Mouse (Mus musculus) stomach, embryonic 14.5 days (tissue): ENCODE measurements around the gene Nop16. TPM values are rescaled to one million over a fixed set of nuclear protein-coding genes. Genes with fewer than 3 reads are reported as not detected.
A peak's percentile ranks its signal among the peaks of the same experiment; 100 is the strongest.

Experiments used
- ATAC-seq: fragments of 200-750 bp; cut with Nextera tagmentation; 2 replicates; pipeline ENCODE4 v1.8.0; 2017; ENCODE audit warnings: low read depth, moderate TSS enrichment; ENCODE audit not compliant: insufficient number of reproducible peaks, insufficient read depth, low FRiP score
- H3K27ac ChIP-seq: fragments of 300-500 bp; sonication (generic); 2 replicates; pipeline ENCODE4 v1.5.1; 2014; ENCODE audit warnings: mild to moderate bottlenecking, low read length, moderate library complexity, mixed read lengths
- H3K27me3 ChIP-seq: fragments of 300-500 bp; sonication (generic); 2 replicates; pipeline ENCODE4 v1.6.1; 2014; ENCODE audit warnings: low read length, control low read depth, mixed read lengths; ENCODE audit not compliant: control insufficient read depth, insufficient read depth
- H3K36me3 ChIP-seq: fragments of 300-500 bp; sonication (generic); 2 replicates; pipeline ENCODE4 v1.6.1; 2014; ENCODE audit warnings: mild to moderate bottlenecking, control low read depth, low read length, moderate library complexity, mixed read lengths; ENCODE audit not compliant: control insufficient read depth, insufficient read depth
- H3K4me1 ChIP-seq: fragments of 300-500 bp; sonication (generic); 2 replicates; pipeline ENCODE4 v1.6.1; 2014; ENCODE audit warnings: low read length, control low read depth, mixed read lengths; ENCODE audit not compliant: control insufficient read depth, insufficient read depth
- H3K4me2 ChIP-seq: fragments of 300-500 bp; sonication (generic); replicated peaks from 2 replicates; pipeline ENCODE4 v1.6.1; 2014; ENCODE audit warnings: low read depth, low read length, control low read depth
- H3K4me3 ChIP-seq: fragments of 300-500 bp; sonication (generic); 2 replicates; pipeline ENCODE4 v1.5.1; 2014; ENCODE audit warnings: low read depth, low read length, control low read depth
- H3K9ac ChIP-seq: fragments of 300-500 bp; sonication (generic); replicated peaks from 2 replicates; pipeline ENCODE4 v1.6.1; 2014; ENCODE audit warnings: low read depth, mild to moderate bottlenecking, control low read depth, low read length, moderate library complexity, mixed read lengths
- H3K9me3 ChIP-seq: fragments of 300-500 bp; sonication (generic); 2 replicates; pipeline ENCODE4 v1.6.1; 2016; ENCODE audit warnings: low read depth, low read length, control low read depth; ENCODE audit not compliant: control insufficient read depth
- WGBS: fragments of 180-500 bp; shearing (Covaris S2); extraction: QIAGEN DNeasy Blood & Tissue Kit; methylation state at CpG from one replicate; pipeline ENCODE4 v1.1.7; 2014; 5-methylcytosine and 5-hydroxymethylcytosine counted together
- polyA plus RNA-seq: library from polyadenylated mRNA; unstranded; fragments of >200 nt; fragmentation: Nextera tagmentation; extraction: Ambion mirVana; gene quantifications from 2 replicates; pipeline ENCODE4 v1.2.1, GENCODE M21; 2014

Gene Nop16
- polyA plus RNA-seq, 1 experiment from 2014 or later, result 87.5 TPM

- Histone ChIP-seq H3K4me3 (peak within 1 kb of the TSS; percentile 98), H3K9me3 (no peaks in the 10 kb centered on the region), H3K27me3 (no peaks in the 10 kb centered on the region), H3K9ac (peak within 1 kb of the TSS; percentile 86), H3K27ac (peak within 1 kb of the TSS; percentile 69; the same call in 1 of the 2 replicates), H3K4me1 (peaks cover 12% of the 10 kb centered on the region), H3K36me3 (peaks cover 20% of the 10 kb centered on the region), H3K4me2 (peak within 1 kb of the TSS; percentile 61)
- peak; percentile 91 for ATAC-seq
- WGBS, result under 1% methylated on average over 55 of the region's 55 CpGs
Observed at GRCm38 (mm10) chr13:54574854-54575481, 14.9 kb downstream of the Nop16 start, which contains the start of gene Arl10. Gene Arl10 (plus strand): TSS chr13:54575015.

GRCm38 (mm10) chr13:54572621-54573020, 17.3 kb downstream of the Nop16 start:
- 78% methylated on average over 4 of the region's 4 CpGs for WGBS
- Histone ChIP-seq H3K36me3 (peaks cover 6% of the 10 kb centered on the region; the same call in 1 of the 2 replicates), H3K4me1 (peaks cover 12% of the 10 kb centered on the region), H3K4me3 (no peak overlapping the region), H3K9me3 (no peaks in the 10 kb centered on the region), H3K27ac (no peak overlapping the region), H3K9ac (no peak overlapping the region), H3K4me2 (no peak overlapping the region), H3K27me3 (no peaks in the 10 kb centered on the region)
- ATAC-seq, result no peak

- Histone ChIP-seq H3K36me3 (no peaks in the 10 kb centered on the region; the same call in 1 of the 2 replicates), H3K9me3 (no peaks in the 10 kb centered on the region), H3K27ac (no peak overlapping the region), H3K4me3 (no peak overlapping the region), H3K4me2 (no peak overlapping the region), H3K4me1 (peaks cover 10% of the 10 kb centered on the region), H3K27me3 (no peaks in the 10 kb centered on the region), H3K9ac (no peak overlapping the region)
- no peak for ATAC-seq
- WGBS, result 43% methylated on average over 2 of the region's 2 CpGs
Observed at GRCm38 (mm10) chr13:54571637-54572036, 18.3 kb downstream of the Nop16 start.

DNA sequence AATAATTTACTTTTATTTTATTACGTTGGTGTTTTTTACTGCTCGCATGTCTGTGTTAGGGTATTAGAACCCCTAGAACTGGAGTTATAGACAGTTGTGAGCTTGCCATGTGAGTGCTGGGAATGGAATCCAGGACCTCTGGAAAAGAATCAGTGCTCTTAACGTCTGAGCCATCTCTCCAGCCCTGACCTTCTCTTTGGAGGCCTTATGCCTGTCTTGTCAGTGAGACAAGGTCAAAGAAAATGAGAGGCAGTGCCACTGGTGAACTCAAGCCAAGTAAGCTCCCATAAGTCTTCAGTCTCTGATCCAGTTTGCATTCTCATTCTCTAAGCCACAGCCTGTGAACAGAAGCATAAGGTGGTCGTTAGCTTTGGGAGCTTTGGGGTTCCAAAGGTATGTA, 19.2 kb downstream of the Nop16 start:
- H3K36me3 ChIP-seq, result no peaks in the 10 kb centered on the region
- no peak overlapping the region for H3K4me2 ChIP-seq
- H3K27ac ChIP-seq, result no peak overlapping the region
- no peak overlapping the region for H3K9ac ChIP-seq
- 74% methylated on average over 4 of the region's 4 CpGs for WGBS
- H3K4me3 ChIP-seq, result no peak overlapping the region
- H3K27me3 ChIP-seq, result no peaks in the 10 kb centered on the region
- H3K9me3 ChIP-seq, result no peaks in the 10 kb centered on the region
- ATAC-seq, result no peak
- H3K4me1 ChIP-seq, result peaks cover 1% of the 10 kb centered on the region; the same call in 1 of the 2 replicates

DNA sequence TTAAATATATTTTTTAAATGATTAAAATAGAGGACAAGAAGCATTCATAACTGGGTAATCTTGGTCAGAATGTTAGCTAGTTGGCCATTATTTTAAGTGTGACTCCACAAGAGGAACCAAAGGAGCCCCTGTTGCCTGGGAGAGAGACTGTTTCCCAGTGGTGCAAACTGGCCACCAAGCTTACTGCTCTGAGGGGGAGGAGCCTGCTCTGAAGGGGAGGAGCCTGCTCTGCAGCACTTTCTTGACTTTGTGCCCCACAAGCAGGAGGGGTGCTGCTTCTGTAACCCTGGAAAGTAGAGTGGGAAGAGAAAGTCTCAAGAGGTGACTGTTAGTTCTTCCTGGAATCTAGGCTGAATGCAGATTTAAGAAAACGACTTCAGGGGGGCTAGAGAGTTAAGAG, 20.6 kb downstream of the Nop16 start:
- Histone ChIP-seq H3K27ac (no peak overlapping the region), H3K36me3 (no peaks in the 10 kb centered on the region), H3K4me2 (no peak overlapping the region), H3K4me3 (no peak overlapping the region), H3K9me3 (no peaks in the 10 kb centered on the region), H3K4me1 (peaks cover 1% of the 10 kb centered on the region; the same call in 1 of the 2 replicates), H3K9ac (no peak overlapping the region), H3K27me3 (no peaks in the 10 kb centered on the region)
- ATAC-seq, result no peak
- WGBS, result 61% methylated on average over 1 of the region's 1 CpGs

DNA sequence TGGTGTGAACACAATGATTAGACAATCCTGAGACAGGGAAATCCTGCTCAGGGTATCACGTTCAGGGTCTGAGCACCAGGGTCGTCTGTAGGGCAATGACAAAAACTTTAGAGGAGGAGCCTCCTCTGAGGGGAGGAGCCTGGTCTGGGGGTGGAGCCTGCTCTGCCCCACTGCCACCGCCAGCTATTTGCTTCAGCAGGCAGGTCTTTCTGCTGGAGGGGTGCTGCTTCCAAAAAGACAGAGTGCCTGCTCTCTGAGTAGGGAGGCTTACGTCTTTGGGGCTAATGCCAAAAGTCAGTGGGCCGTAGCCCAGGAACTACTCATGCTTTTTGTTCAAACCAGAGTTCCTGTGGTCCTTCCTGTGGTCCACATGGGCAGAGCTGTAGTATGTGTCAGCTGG, 21.5 kb downstream of the Nop16 start:
- ATAC-seq, result no peak
- peaks cover 5% of the 10 kb centered on the region; the same call in 1 of the 2 replicates for H3K4me1 ChIP-seq
- WGBS, result 42% methylated on average over 5 of the region's 5 CpGs

DNA sequence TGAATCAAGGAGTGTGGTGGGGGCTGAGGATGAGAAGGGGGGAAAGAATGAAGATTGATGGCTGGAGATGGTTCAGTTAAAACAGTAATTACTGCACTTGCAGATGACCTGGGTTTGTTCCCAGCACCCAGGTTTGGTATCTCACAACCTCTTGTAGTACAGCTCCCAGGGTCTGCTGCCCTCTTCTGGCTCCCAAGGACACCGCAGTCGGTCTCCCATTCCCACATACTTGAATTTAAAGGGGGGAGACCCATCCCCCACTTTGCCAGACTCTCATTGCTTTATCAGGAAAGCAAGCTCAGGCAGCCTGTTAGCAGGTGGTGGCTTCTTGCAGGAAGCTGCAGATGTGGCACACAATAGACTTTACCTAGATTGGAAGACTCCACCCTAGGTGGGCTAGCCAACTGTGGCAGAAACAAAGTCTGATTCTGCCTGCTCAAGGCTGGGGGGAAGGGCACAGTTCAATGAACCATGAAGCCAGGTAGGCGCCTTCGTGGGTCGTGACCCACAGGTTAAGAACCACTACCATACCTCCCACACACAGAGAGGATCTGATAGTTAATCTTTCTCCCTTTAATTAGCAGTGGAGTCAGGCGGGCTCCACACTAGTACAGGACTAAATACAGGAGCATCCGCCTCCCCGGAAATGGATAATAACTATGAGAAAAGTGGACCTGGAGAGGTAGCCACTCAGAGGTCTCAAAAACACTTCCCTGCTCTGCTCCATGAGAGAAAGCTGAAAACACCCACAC, 24.1 kb downstream of the Nop16 start:
- Histone ChIP-seq H3K9ac (no peak overlapping the region), H3K4me2 (peak overlapping the region; percentile 92), H3K27ac (peak overlapping the region; percentile 48; the same call in 1 of the 2 replicates), H3K27me3 (no peaks in the 10 kb centered on the region), H3K4me1 (peaks cover 5% of the 10 kb centered on the region; the same call in 1 of the 2 replicates), H3K36me3 (peaks cover 10% of the 10 kb centered on the region; the same call in 1 of the 2 replicates), H3K9me3 (no peaks in the 10 kb centered on the region), H3K4me3 (peak overlapping the region; percentile 98)
- 48% methylated on average over 8 of the region's 8 CpGs for WGBS
- peak; percentile 29; the same call in 1 of the 2 replicates for ATAC-seq

More for the DNA sequence above, 21.5 kb downstream of the Nop16 start:
- Histone ChIP-seq H3K36me3 (no peaks in the 10 kb centered on the region; the same call in 1 of the 2 replicates), H3K4me2 (no peak overlapping the region), H3K4me3 (no peak overlapping the region), H3K27ac (no peak overlapping the region), H3K9ac (no peak overlapping the region), H3K27me3 (no peaks in the 10 kb centered on the region), H3K9me3 (no peaks in the 10 kb centered on the region)

GRCm38 (mm10) chr13:54565201-54565581, 24.7 kb downstream of the Nop16 start, which contains the start of gene 4833439L19Rik:
Gene 4833439L19Rik (minus strand): TSS chr13:54565435.
- ATAC-seq, result peak; percentile 96
- Histone ChIP-seq H3K27me3 (no peaks in the 10 kb centered on the region), H3K4me3 (peak within 1 kb of the TSS; percentile 98), H3K9ac (peak within 1 kb of the TSS; percentile 96), H3K36me3 (peaks cover 14% of the 10 kb centered on the region), H3K27ac (peak within 1 kb of the TSS; percentile 48; the same call in 1 of the 2 replicates), H3K4me1 (peaks cover 5% of the 10 kb centered on the region; the same call in 1 of the 2 replicates), H3K9me3 (no peaks in the 10 kb centered on the region), H3K4me2 (peak within 1 kb of the TSS; percentile 92)
- under 1% methylated on average over 27 of the region's 27 CpGs for WGBS
